Mouse (Mus musculus) stomach, postnatal 0 days (tissue): ENCODE results near the gene Hand1. TPM values are rescaled to one million over a fixed set of nuclear protein-coding genes. Genes with fewer than 3 reads are reported as not detected.

Source experiments
- ATAC-seq: fragments of 200-750 bp; cut with Nextera tagmentation; 2 replicates; pipeline ENCODE4 v1.8.0; 2017; ENCODE audit not compliant: low FRiP score, low TSS enrichment
- DNase-seq: peaks from one replicate; pipeline ENCODE4 v3.0.0-alpha.2; 2016; ENCODE audit warnings: low spot score
- H3K27ac ChIP-seq: fragments of 300-500 bp; sonication (generic); replicated peaks from 2 replicates; pipeline ENCODE4 v1.5.1; 2014; ENCODE audit warnings: mild to moderate bottlenecking, control low read depth
- H3K27me3 ChIP-seq: fragments of 300-500 bp; sonication (generic); 2 replicates; pipeline ENCODE4 v1.6.1; 2014; ENCODE audit warnings: low read length; ENCODE audit not compliant: control insufficient read depth, insufficient read depth
- H3K36me3 ChIP-seq: fragments of 300-500 bp; sonication (generic); 2 replicates; pipeline ENCODE4 v1.6.1; 2014; ENCODE audit warnings: low read length, mixed read lengths; ENCODE audit not compliant: control insufficient read depth, insufficient read depth
- H3K4me1 ChIP-seq: fragments of 300-500 bp; sonication (generic); replicated peaks from 2 replicates; pipeline ENCODE4 v1.6.1; 2014; ENCODE audit warnings: antibody characterized with exemption; ENCODE audit not compliant: control insufficient read depth, insufficient read depth
- H3K4me2 ChIP-seq: fragments of 300-500 bp; sonication (generic); replicated peaks from 2 replicates; pipeline ENCODE4 v1.6.1; 2014; ENCODE audit warnings: low read depth, mild to moderate bottlenecking, control low read depth, moderate library complexity
- H3K4me3 ChIP-seq: fragments of 300-500 bp; sonication (generic); 2 replicates; pipeline ENCODE4 v1.5.1; 2014; ENCODE audit warnings: low read depth, low read length, control low read depth
- H3K9ac ChIP-seq: fragments of 300-500 bp; sonication (generic); 2 replicates; pipeline ENCODE4 v1.6.1; 2014; ENCODE audit warnings: mild to moderate bottlenecking, low read length, control low read depth, mixed read lengths
- H3K9me3 ChIP-seq: fragments of 300-500 bp; sonication (generic); 2 replicates; pipeline ENCODE4 v1.6.1; 2016; ENCODE audit warnings: low read length; ENCODE audit not compliant: control insufficient read depth
- CTCF ChIP-seq: IDR thresholded peaks from 2 replicates; pipeline ENCODE4 v1.5.1; 2016; ENCODE audit warnings: antibody characterized with exemption, low read depth, mild to moderate bottlenecking, moderate library complexity
- EP300 ChIP-seq: optimal IDR thresholded peaks from 2 replicates; pipeline ENCODE3; 2016; ENCODE audit warnings: antibody characterized with exemption
- WGBS: fragments of 180-500 bp; shearing (Covaris S2); extraction: QIAGEN DNeasy Blood & Tissue Kit; methylation state at CpG from one replicate; pipeline ENCODE4 v1.1.7; 2014; 5-methylcytosine and 5-hydroxymethylcytosine counted together
- polyA plus RNA-seq: library from polyadenylated mRNA; unstranded; fragments of >200 nt; fragmentation: Nextera tagmentation; extraction: Ambion mirVana; gene quantifications from 2 replicates; pipeline ENCODE4 v1.2.1, GENCODE M21; 2015

Gene Hand1
- polyA plus RNA-seq, 1 experiment from 2014 or later: 0.12 TPM

DNA sequence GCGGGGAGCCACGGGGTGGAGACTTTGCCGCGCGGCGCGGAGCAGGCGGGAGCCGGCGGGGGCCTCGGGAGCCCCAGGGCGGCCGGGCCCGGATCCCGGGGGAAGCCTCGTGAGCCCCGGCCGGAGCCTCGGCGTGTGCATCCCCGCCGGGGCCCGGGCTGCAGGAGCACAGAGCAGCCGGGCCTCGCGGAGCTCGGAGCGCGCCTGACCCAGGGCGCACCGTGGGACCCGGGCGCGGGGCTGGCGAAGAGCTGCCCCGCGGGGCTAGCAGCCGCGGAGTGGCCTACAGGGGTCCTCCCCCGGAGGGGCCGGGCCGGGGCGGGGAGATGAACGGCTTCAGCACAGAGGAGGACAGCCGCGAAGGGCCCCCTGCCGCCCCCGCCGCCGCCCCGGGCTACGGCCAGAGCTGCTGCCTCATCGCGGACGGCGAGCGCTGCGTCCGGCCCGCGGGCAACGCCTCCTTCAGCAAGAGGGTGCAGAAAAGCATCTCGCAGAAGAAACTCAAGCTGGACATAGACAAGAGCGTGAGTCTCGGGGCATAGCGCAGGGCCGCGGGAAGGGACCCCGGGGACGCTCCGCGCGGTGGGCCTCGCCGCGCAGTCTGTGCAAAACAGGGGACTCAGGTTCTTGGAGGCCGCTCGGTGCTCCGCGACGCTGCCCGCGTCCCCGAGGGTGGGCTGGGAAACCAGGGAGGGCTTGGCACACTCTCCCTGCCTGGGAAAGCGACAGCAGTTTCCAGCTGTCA lies 30.7 kb downstream of the Hand1 start:
- WGBS: under 1% methylated on average over 65 of the region's 85 CpGs

GRCm38 (mm10) chr11:57800971-57801765 lies 31.4 kb downstream of the Hand1 start, which contains the start of gene Sap30l:
Gene Sap30l (plus strand): TSS chr11:57801637.
- peak; percentile 98 for ATAC-seq
- Histone ChIP-seq H3K27ac (peak within 1 kb of the TSS; percentile 84), H3K4me3 (peak within 1 kb of the TSS; percentile 87), H3K9ac (peak within 1 kb of the TSS; percentile 89), H3K36me3 (no peaks in the 10 kb centered on the region), H3K27me3 (no peaks in the 10 kb centered on the region), H3K4me1 (0 out of 2 replicates have a peak, but pooled peaks cover 3% of the 10 kb centered on the region), H3K9me3 (no peaks in the 10 kb centered on the region), H3K4me2 (peak within 1 kb of the TSS; percentile 93)
- DNase-seq: peak; percentile 96
- TF ChIP-seq EP300 (no peak), CTCF (no peak)
- WGBS: under 1% methylated on average over 50 of the region's 66 CpGs

More for the DNA sequence above, 30.7 kb downstream of the Hand1 start:
- H3K27me3 ChIP-seq: no peaks in the 10 kb centered on the region
- H3K9ac ChIP-seq: peak overlapping the region; percentile 89
- ATAC-seq: peak; percentile 43
- H3K4me1 ChIP-seq: 0 out of 2 replicates have a peak, but pooled peaks cover 3% of the 10 kb centered on the region
- no peak for TF ChIP-seq EP300
- peak; percentile 64 for DNase-seq
- no peaks in the 10 kb centered on the region for H3K9me3 ChIP-seq
- H3K27ac ChIP-seq: peak overlapping the region; percentile 84
- H3K4me3 ChIP-seq: peak overlapping the region; percentile 87
- peak overlapping the region; percentile 93 for H3K4me2 ChIP-seq
- no peaks in the 10 kb centered on the region for H3K36me3 ChIP-seq

GRCm38 (mm10) chr11:57800266-57800951 lies 32.2 kb downstream of the Hand1 start:
- H3K4me2 ChIP-seq: peak overlapping the region; percentile 93
- H3K27ac ChIP-seq: peak overlapping the region; percentile 83
- no peaks in the 10 kb centered on the region for H3K9me3 ChIP-seq
- DNase-seq (peak; percentile 24), ATAC-seq (no peak)
- H3K9ac ChIP-seq: peak overlapping the region; percentile 89
- WGBS: 14% methylated on average over 22 of the region's 22 CpGs
- H3K27me3 ChIP-seq: no peaks in the 10 kb centered on the region
- no peaks in the 10 kb centered on the region for H3K36me3 ChIP-seq
- TF ChIP-seq CTCF (no peak), EP300 (no peak)
- H3K4me3 ChIP-seq: peak overlapping the region; percentile 87
- H3K4me1 ChIP-seq: 0 out of 2 replicates have a peak, but pooled peaks cover 3% of the 10 kb centered on the region

DNA sequence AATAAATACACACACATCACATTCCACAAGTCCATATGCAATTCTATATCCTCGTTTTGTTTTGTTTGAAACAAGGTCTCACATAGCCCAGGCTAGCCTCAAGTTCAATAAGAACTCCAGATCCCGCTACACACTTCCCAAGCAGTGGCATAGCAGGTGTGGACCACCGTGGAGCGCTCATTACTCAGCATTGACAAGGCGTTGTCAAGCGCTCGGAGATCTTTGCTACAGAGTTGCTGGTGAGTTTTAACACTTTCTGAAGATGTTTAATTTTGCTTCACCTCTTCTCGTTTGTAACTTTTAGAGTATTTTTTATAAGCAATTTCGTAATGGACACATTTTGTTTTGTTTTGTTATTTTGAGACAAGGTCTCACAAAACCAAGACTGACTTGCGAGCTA lies 33.2 kb downstream of the Hand1 start:
- Histone ChIP-seq H3K27ac (no peak overlapping the region), H3K4me2 (no peak overlapping the region), H3K9me3 (no peaks in the 10 kb centered on the region), H3K27me3 (no peaks in the 10 kb centered on the region), H3K36me3 (no peaks in the 10 kb centered on the region), H3K4me3 (no peak overlapping the region), H3K4me1 (0 out of 2 replicates have a peak, but pooled peaks cover 3% of the 10 kb centered on the region), H3K9ac (no peak overlapping the region)
- 83% methylated on average over 10 of the region's 10 CpGs for WGBS
- DNase-seq (no peak), ATAC-seq (no peak)
- TF ChIP-seq CTCF (no peak), EP300 (no peak)

DNA sequence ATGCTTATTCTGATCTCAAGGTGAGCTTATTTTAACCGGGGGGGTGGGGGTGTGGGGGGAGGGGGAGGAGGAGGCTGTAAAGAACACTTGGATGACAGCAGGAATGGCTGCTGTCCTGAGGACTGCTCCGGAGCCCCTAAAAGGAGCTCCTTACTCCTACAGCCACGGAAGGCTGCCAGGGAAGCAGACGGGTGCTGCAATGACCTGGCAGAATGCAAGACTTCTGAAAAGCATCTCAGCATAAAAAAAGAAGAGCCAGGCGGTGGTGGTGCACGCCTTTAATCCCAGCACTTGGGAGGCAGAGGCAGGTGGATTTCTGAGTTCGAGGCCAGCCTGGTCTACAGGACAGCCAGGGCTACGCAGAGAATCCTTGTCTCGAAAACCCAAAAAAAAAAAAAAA lies 34.8 kb downstream of the Hand1 start:
- H3K9me3 ChIP-seq: no peaks in the 10 kb centered on the region
- H3K27me3 ChIP-seq: no peaks in the 10 kb centered on the region
- 82% methylated on average over 8 of the region's 9 CpGs for WGBS
- no peaks in the 10 kb centered on the region for H3K36me3 ChIP-seq
- no peak overlapping the region for H3K4me2 ChIP-seq
- H3K4me3 ChIP-seq: no peak overlapping the region
- no peak overlapping the region for H3K27ac ChIP-seq
- no peak for DNase-seq
- ATAC-seq: no peak
- TF ChIP-seq EP300 (no peak), CTCF (no peak)
- 0 out of 2 replicates have a peak, but pooled peaks cover 3% of the 10 kb centered on the region for H3K4me1 ChIP-seq
- no peak overlapping the region for H3K9ac ChIP-seq
